Mouse (Mus musculus) limb, embryonic 10.5 days (tissue): ENCODE data around the gene Zfp800. TPM values are rescaled to one million over a fixed set of nuclear protein-coding genes. Genes with fewer than 3 reads are reported as not detected.

Experiments
- DNase-seq: peaks from one replicate; pipeline ENCODE4 v3.0.0-alpha.2; 2017; ENCODE audit warnings: low spot score
- H3K27ac ChIP-seq: fragments of 300-500 bp; sonication (generic); 2 replicates; pipeline ENCODE4 v1.5.1; 2016; ENCODE audit warnings: mild to moderate bottlenecking
- H3K27me3 ChIP-seq: fragments of 300-500 bp; sonication (generic); 2 replicates; pipeline ENCODE4 v1.6.1; 2016; ENCODE audit warnings: low read depth, mild to moderate bottlenecking; ENCODE audit not compliant: poor library complexity, severe bottlenecking
- H3K36me3 ChIP-seq: fragments of 300-500 bp; sonication (generic); 2 replicates; pipeline ENCODE4 v1.6.1; 2016; ENCODE audit warnings: mild to moderate bottlenecking, moderate library complexity
- H3K4me1 ChIP-seq: fragments of 300-500 bp; sonication (generic); 2 replicates; pipeline ENCODE4 v1.6.1; 2016
- H3K4me3 ChIP-seq: fragments of 300-500 bp; sonication (generic); 2 replicates; pipeline ENCODE4 v1.5.1; 2016; ENCODE audit warnings: mild to moderate bottlenecking, moderate library complexity
- H3K9me3 ChIP-seq: fragments of 300-500 bp; sonication (generic); replicated peaks from 2 replicates; pipeline ENCODE4 v1.6.1; 2016; ENCODE audit warnings: mild to moderate bottlenecking
- WGBS: fragments of 180-500 bp; shearing (Covaris S2); methylation state at CpG from one replicate; pipeline ENCODE4 v1.1.7; 2016; 5-methylcytosine and 5-hydroxymethylcytosine counted together
- polyA plus RNA-seq: library from polyadenylated mRNA; unstranded; fragments of >200 nt; fragmentation: Nextera tagmentation; extraction: Ambion mirVana; gene quantifications from 2 replicates; pipeline ENCODE4 v1.2.1, GENCODE M21; 2016

Zfp800 gene
- 10.5 and 12.2 TPM in 2 replicates for polyA plus RNA-seq

DNA sequence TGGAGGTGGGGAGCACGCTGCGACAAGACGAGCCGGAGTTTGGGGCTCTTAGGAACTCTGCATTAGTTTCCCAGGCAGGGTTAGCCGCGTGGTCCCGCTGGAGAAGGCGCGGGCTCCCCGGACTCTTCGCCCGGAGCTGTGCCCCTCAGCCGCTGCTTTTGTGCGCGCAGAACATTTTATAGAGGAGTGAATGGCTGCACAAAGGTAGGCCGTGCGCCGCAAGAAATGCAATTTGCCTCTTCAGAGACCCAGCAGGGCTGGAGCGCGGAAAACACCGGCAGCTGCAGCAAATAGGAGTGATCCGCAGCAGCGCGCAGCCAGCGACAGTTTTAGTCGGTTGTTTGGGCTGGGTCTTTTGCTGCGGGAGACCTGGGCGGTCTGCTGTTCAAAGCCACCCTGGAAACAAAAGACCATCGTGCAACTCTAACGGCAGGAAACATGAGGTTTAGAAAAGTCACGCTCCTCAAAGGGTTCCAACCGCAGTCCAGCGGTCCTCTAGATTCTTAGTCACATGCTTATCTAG is at the start of gene Zfp800:
Gene Zfp800, minus strand, starts transcription at position 325 of the 523 bp plus-strand sequence.
- DNase-seq = peak; percentile 77
- Histone ChIP-seq H3K36me3 (no peaks in the 10 kb centered on the region), H3K27ac (peak within 1 kb of the TSS; percentile 77), H3K4me3 (peak within 1 kb of the TSS; percentile 55), H3K27me3 (peaks cover 54% of the 10 kb centered on the region), H3K4me1 (peaks cover 11% of the 10 kb centered on the region), H3K9me3 (no peaks in the 10 kb centered on the region)
- WGBS = under 1% methylated on average over 33 of the region's 33 CpGs

DNA sequence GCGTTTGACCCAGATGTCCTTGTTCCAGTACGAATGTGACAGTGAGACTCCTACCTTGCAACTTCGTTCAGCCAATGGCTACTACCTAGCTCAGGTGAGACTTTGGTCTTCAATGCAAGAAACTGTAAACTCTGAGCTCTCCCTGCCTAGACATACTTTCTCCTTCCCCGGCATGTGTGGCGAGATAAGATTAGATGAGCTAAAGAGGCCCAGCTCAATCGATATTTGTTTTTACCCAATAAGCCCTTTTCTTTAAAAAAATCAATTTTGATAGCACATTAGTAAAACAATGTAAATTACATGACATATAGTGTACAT is 33.7 kb upstream of the Zfp800 start:
- no peak overlapping the region for H3K27ac ChIP-seq
- no peak for DNase-seq
- H3K27me3 ChIP-seq = no peaks in the 10 kb centered on the region
- no peaks in the 10 kb centered on the region for H3K9me3 ChIP-seq
- no peaks in the 10 kb centered on the region for H3K4me1 ChIP-seq
- peaks cover 7% of the 10 kb centered on the region for H3K36me3 ChIP-seq
- WGBS = 77% methylated on average over 6 of the region's 6 CpGs
- H3K4me3 ChIP-seq = no peak overlapping the region

- no peak for DNase-seq
- H3K4me1 ChIP-seq = no peaks in the 10 kb centered on the region
- H3K27ac ChIP-seq = no peak overlapping the region
- no peaks in the 10 kb centered on the region for H3K27me3 ChIP-seq
- 80% methylated on average over 10 of the region's 10 CpGs for WGBS
- peaks cover 13% of the 10 kb centered on the region for H3K36me3 ChIP-seq
- H3K4me3 ChIP-seq = no peak overlapping the region
- no peaks in the 10 kb centered on the region for H3K9me3 ChIP-seq
These were observed 33.2 kb upstream of the Zfp800 start for GRCm38 (mm10) chr6:28430795-28431537.

DNA sequence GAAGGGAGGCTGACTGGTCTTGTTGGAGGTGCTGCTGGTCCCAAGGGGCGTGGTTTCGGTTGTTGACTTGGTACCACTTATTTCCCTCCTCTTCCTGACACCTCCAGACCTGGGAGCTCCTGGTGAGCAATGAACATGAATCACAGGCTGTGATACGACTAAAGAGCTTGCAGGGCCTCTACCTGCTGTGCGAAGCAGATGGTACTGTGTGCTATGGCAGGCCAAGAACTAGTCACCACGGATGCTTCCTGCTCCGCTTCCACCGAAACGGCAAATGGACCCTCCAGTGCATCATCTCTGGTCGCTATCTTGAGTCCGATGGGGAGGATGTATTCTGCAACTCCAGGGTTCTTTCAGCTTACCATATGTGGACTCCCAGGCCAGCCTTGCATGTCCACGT is 32.1 kb upstream of the Zfp800 start:
- Histone ChIP-seq H3K27me3 (no peaks in the 10 kb centered on the region), H3K27ac (no peak overlapping the region), H3K9me3 (no peaks in the 10 kb centered on the region), H3K4me3 (no peak overlapping the region), H3K4me1 (no peaks in the 10 kb centered on the region), H3K36me3 (peaks cover 24% of the 10 kb centered on the region)
- WGBS = 87% methylated on average over 11 of the region's 11 CpGs
- no peak for DNase-seq

GRCm38 (mm10) chr6:28428290-28428689 is 30.5 kb upstream of the Zfp800 start, which contains the start of gene Gcc1:
Gene Gcc1 (minus strand): TSS chr6:28428390.
- no peak within 1 kb of the TSS for H3K4me3 ChIP-seq
- peaks cover 9% of the 10 kb centered on the region for H3K4me1 ChIP-seq
- no peak for DNase-seq
- WGBS = 88% methylated on average over 3 of the region's 3 CpGs
- H3K9me3 ChIP-seq = no peaks in the 10 kb centered on the region
- peaks cover 27% of the 10 kb centered on the region for H3K36me3 ChIP-seq
- H3K27me3 ChIP-seq = no peaks in the 10 kb centered on the region
- no peak within 1 kb of the TSS for H3K27ac ChIP-seq

DNA sequence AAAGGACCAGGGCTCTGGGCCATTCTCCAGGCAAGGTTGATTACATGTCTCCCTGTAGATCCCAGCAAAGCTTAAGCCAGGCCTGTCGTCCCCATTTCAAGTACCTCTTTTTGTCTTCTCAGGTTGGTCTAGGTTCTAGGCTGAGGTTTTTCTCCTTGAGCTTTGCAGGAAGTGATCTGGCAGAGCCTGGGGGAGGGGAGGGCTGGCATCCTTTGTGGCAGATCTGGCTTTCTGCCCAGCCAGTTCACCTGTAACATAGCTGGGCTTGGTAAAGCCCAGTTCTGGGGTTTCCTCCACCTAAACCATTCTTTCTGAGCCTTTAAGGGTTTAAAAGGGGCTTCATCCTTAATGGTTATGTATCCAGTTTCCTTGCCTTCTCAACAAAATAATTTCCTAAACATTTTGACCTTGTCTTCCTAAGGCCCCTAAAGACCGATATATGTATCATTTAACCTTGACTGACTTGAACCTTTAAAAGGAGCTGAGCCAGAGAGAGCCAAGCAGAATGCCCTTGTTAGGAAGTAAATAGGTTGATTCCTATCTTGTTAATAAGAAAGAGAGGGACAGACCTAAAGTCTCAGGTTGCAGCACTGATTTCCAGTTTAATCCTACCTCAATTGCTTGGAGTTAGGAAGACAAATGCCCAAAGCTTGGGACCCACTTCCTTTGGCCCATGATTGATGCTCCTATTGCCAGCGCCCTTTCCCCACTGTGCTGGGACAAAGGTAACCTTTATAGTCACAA is 29.5 kb upstream of the Zfp800 start, which contains the start of gene Fscn3:
Gene Fscn3, plus strand, starts transcription at position 694 of the 744 bp plus-strand sequence.
- Histone ChIP-seq H3K9me3 (no peaks in the 10 kb centered on the region), H3K4me3 (no peak within 1 kb of the TSS), H3K27me3 (no peaks in the 10 kb centered on the region), H3K36me3 (peaks cover 27% of the 10 kb centered on the region), H3K4me1 (peaks cover 9% of the 10 kb centered on the region), H3K27ac (no peak within 1 kb of the TSS)
- DNase-seq = no peak
- 84% methylated on average over 3 of the region's 3 CpGs for WGBS

GRCm38 (mm10) chr6:28425019-28425418 is 27.2 kb upstream of the Zfp800 start:
- no peak overlapping the region for H3K27ac ChIP-seq
- no peak for DNase-seq
- H3K4me1 ChIP-seq = peaks cover 30% of the 10 kb centered on the region
- no peaks in the 10 kb centered on the region for H3K9me3 ChIP-seq
- H3K4me3 ChIP-seq = peak overlapping the region; percentile 94
- WGBS = 94% methylated on average over 6 of the region's 6 CpGs
- H3K36me3 ChIP-seq = peaks cover 27% of the 10 kb centered on the region
- H3K27me3 ChIP-seq = no peaks in the 10 kb centered on the region

DNA sequence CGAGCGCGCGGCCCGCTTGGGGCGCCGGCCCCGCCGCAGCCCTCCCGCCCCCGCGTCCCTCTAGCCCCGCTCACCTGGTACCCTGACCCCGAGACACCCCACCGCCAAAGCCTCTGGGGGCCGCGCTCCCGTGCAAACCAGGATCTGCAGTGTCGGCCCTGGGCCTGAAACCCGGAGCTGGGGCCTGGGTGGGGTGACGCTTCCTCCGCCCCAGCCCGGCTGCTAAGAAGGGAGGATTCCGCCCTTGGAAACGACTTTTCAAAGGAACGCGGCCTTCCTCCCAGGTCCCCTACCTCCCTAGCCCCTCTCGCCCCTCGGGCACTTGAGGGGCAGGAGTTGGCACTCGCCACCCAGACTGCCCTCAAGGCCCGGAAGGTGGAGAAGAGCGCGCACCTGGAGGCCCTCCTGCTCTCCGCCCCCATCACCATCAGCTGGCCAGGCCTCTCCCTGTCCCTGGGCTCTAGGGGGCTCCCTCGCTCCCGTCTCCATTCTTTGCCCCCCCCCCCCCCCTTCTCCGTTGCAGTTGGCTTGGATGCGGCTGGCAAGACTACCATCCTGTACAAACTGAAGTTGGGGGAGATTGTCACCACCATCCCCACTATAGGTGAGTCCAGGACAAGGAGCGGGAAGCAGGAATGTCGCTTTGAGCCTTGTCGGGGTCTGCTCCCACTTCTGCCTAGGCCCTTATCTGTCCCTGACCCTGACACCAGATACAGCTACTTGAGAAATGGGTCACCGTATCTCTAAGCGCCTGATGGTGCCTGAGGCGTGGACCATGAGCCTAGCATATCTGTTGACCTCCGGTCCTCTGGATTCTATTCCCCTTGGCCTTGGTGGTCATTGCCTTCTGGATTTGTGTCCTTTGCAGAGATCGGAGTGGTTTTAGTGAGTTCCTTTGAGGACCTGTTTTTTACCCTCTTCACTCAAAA is 26.2 kb upstream of the Zfp800 start:
- peak; percentile 71 for DNase-seq
- Histone ChIP-seq H3K27me3 (no peaks in the 10 kb centered on the region), H3K4me3 (peak overlapping the region; percentile 94), H3K27ac (peak overlapping the region; percentile 95), H3K9me3 (no peaks in the 10 kb centered on the region), H3K4me1 (peaks cover 36% of the 10 kb centered on the region), H3K36me3 (peaks cover 29% of the 10 kb centered on the region)
- 12% methylated on average over 45 of the region's 46 CpGs for WGBS

- H3K27me3 ChIP-seq = no peaks in the 10 kb centered on the region
- DNase-seq = peak; percentile 97
- peak within 1 kb of the TSS; percentile 94 for H3K4me3 ChIP-seq
- H3K27ac ChIP-seq = peak within 1 kb of the TSS; percentile 95
- peaks cover 36% of the 10 kb centered on the region for H3K36me3 ChIP-seq
- peaks cover 36% of the 10 kb centered on the region for H3K4me1 ChIP-seq
- no peaks in the 10 kb centered on the region for H3K9me3 ChIP-seq
- 2% methylated on average over 29 of the region's 42 CpGs for WGBS
These were observed 25.5 kb upstream of the Zfp800 start, which contains the start of gene Arf5 for GRCm38 (mm10) chr6:28423313-28423712. Gene Arf5 (plus strand): TSS chr6:28423560.

GRCm38 (mm10) chr6:28422651-28423290 is 25.0 kb upstream of the Zfp800 start:
- peaks cover 42% of the 10 kb centered on the region for H3K36me3 ChIP-seq
- peak overlapping the region; percentile 95; the same call in 1 of the 2 replicates for H3K27ac ChIP-seq
- DNase-seq = no peak
- peaks cover 36% of the 10 kb centered on the region for H3K4me1 ChIP-seq
- no peaks in the 10 kb centered on the region for H3K27me3 ChIP-seq
- H3K9me3 ChIP-seq = no peaks in the 10 kb centered on the region
- WGBS = 74% methylated on average over 15 of the region's 15 CpGs
- peak overlapping the region; percentile 94 for H3K4me3 ChIP-seq

GRCm38 (mm10) chr6:28421469-28422000 is 23.7 kb upstream of the Zfp800 start:
- Histone ChIP-seq H3K27me3 (no peaks in the 10 kb centered on the region), H3K36me3 (peaks cover 47% of the 10 kb centered on the region), H3K4me1 (peaks cover 36% of the 10 kb centered on the region), H3K9me3 (no peaks in the 10 kb centered on the region), H3K27ac (peak overlapping the region; percentile 73), H3K4me3 (peak overlapping the region; percentile 86)
- DNase-seq = peak; percentile 95
- under 1% methylated on average over 27 of the region's 27 CpGs for WGBS

DNA sequence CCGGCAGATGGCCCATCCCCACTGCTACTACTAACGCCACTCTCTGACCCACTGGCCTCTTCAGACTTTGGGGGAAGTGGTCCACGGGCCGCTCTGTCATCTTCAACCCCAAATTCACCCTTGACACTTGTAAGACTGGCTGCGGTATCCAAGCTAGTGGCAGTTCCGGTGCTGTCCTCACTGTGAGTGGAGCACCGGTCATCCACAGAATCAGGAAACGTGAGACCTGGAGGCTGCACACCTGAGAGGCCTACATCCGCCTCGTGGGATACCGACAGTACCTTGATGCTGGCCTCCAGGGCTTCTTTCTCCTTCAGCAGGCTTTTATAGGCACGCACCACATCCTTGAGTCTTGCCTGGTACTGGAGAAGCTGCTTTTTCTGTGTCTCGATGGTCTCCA is 23.1 kb upstream of the Zfp800 start:
- Histone ChIP-seq H3K4me3 (peak overlapping the region; percentile 86), H3K27ac (peak overlapping the region; percentile 73), H3K9me3 (no peaks in the 10 kb centered on the region), H3K27me3 (no peaks in the 10 kb centered on the region), H3K4me1 (peaks cover 36% of the 10 kb centered on the region), H3K36me3 (peaks cover 47% of the 10 kb centered on the region)
- WGBS = 25% methylated on average over 13 of the region's 13 CpGs
- no peak for DNase-seq
